ENCODE assay signal across 19 mouse cellular contexts in genomic region chr16:42284005-42284404, GRCm38 (mm10). TPM values are rescaled to one million over a fixed set of nuclear protein-coding genes. Genes with fewer than 3 reads are reported as not detected.
"Had no signal": no experiment of that assay in that cellular context is flagged by ENCODE, and none has a peak within 500 bp of the region (broad histone marks: within the 10 kb centered on the region; RNA-seq: fewer than 3 reads in every experiment).

No protein-coding gene starts in this region.

- ATAC-seq: midbrain, embryonic 15.5 days had no signal

- H3K9me3 ChIP-seq: limb, embryonic 12.5 days; liver, embryonic 15.5 days; midbrain, embryonic 10.5 days; midbrain, embryonic 15.5 days; neural tube, embryonic 12.5 days; stomach, embryonic 15.5 days had no signal

- H3K4me3 ChIP-seq: limb, embryonic 12.5 days; liver, embryonic 15.5 days; midbrain, embryonic 10.5 days; midbrain, embryonic 15.5 days; neural tube, embryonic 12.5 days; stomach, embryonic 15.5 days had no signal

- H3K4me2 ChIP-seq: limb, embryonic 12.5 days; liver, embryonic 15.5 days; lung, embryonic 14.5 days; midbrain, embryonic 15.5 days; neural tube, embryonic 12.5 days; stomach, embryonic 15.5 days had no signal

- H3K9ac ChIP-seq: limb, embryonic 12.5 days; liver, embryonic 15.5 days; lung, embryonic 14.5 days; midbrain, embryonic 15.5 days; neural tube, embryonic 12.5 days; stomach, embryonic 15.5 days had no signal

- H3K36me3 ChIP-seq: limb, embryonic 12.5 days; liver, embryonic 15.5 days; midbrain, embryonic 10.5 days; midbrain, embryonic 15.5 days; neural tube, embryonic 12.5 days; stomach, embryonic 15.5 days had no signal

- DNase-seq: kidney, adult 9 months; kidney, postnatal 36 days; layer of hippocampus, adult 9-11 months; liver; lung, embryonic 14.5 days; lung, postnatal 10 days; lung, postnatal 4 days; spleen, adult 18-20 months; thymus, postnatal 36 days had no signal

- H3K27ac ChIP-seq: kidney, postnatal 0 days; limb, embryonic 12.5 days; liver, embryonic 15.5 days; midbrain, embryonic 10.5 days; midbrain, embryonic 15.5 days; neural tube, embryonic 12.5 days; stomach, embryonic 15.5 days had no signal

- H3K4me1 ChIP-seq: limb, embryonic 12.5 days; liver, embryonic 15.5 days; midbrain, embryonic 15.5 days; neural tube, embryonic 12.5 days; stomach, embryonic 15.5 days had no signal

- H3K27me3 ChIP-seq: limb, embryonic 12.5 days; liver, embryonic 15.5 days; midbrain, embryonic 15.5 days; neural tube, embryonic 12.5 days; stomach, embryonic 15.5 days had no signal

RNA-seq across cellular contexts. Expression of gene Gap43, which starts 56.4 kb away (rescaled TPM):
- total RNA-seq: megakaryocyte, adult 5-6 weeks; monocyte, adult 5-6 weeks; neutrophil, adult 5-6 weeks had no signal
